Mouse (Mus musculus): ENCODE results near the gene Auts2. TPM values are rescaled to one million over a fixed set of nuclear protein-coding genes. Genes with fewer than 3 reads are reported as not detected.

The Auts2 gene
- total RNA-seq, 1 experiment = 9.9 TPM

GRCm38 (mm10) chr5:131645341-131646191 is 897.6 kb downstream of the Auts2 start:
- Histone ChIP-seq H3K27ac (ENCODE audit: insufficient read depth, low read depth, low read length, poor library complexity, severe bottlenecking) (no peak overlapping the region), H3K9me3 (ENCODE audit: control insufficient read depth, insufficient read depth, low read depth, low read length) (no peaks in the 10 kb centered on the region), H3K9ac (ENCODE audit: insufficient read depth, low read depth, low read length, poor library complexity, severe bottlenecking) (no peak overlapping the region), H3K4me1 (ENCODE audit: control insufficient read depth in 2 of 2, insufficient read depth in 2 of 2, low read length in 2 of 2, poor library complexity in 1 of 2) (no peaks in the 10 kb centered on the region), H3K36me3 (ENCODE audit: control insufficient read depth, insufficient read depth, low read length, poor library complexity, severe bottlenecking) (no peaks in the 10 kb centered on the region), H3K4me3 (ENCODE audit: insufficient read depth in 1 of 2, low read depth in 1 of 2, low read length in 2 of 2, poor library complexity in 1 of 2, severe bottlenecking in 1 of 2) (no peak overlapping the region)
- no peak for TF ChIP-seq ZNF384 (IDR thresholded peaks at IDR 0.05; ENCODE audit: low read depth, low read length)
- TF ChIP-seq ZC3H11A (IDR thresholded peaks at IDR 0.05; ENCODE audit: borderline replicate concordance, low read depth, low read length) = no peak
- no peak for TF ChIP-seq HCFC1 (IDR thresholded peaks at IDR 0.05; ENCODE audit: borderline replicate concordance, insufficient read depth, low read length)
- TF ChIP-seq CHD2 (IDR thresholded peaks at IDR 0.05; ENCODE audit: low read depth, low read length) = no peak
- TF ChIP-seq MAFK (IDR thresholded peaks at IDR 0.05; ENCODE audit: insufficient read depth, low read depth, low read length) = no peak
- in situ Hi-C loops (cut with MboI; ENCODE audit: low sequenced_read_pairs in 2 of 2, unreplicated experiment in 2 of 2) = no loop called here
- DNase-seq (ENCODE audit: low read depth, low spot score) = no peak

DNA sequence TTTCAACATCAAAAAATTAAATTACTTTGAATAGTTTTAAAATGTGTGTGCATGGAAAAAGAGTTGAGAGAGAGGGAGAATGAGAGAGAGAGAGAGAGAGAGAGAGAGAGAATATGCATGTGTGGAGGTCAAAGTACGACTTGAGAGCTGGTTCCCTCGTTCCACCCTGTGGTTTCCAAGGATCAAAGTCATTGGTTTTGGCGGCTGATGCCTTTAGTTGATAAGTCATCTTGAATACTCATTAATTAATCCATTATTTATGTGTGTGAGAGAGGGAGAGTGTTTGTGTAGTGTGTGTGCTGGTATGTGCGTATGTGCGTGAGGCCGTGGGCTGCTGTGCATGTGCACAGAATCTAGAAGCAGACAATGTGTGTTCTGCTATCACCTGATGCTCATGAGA is 898.8 kb downstream of the Auts2 start:
- Histone ChIP-seq H3K27ac (ENCODE audit: insufficient read depth, low read depth, low read length, poor library complexity, severe bottlenecking) (no peak overlapping the region), H3K9ac (ENCODE audit: insufficient read depth, low read depth, low read length, poor library complexity, severe bottlenecking) (no peak overlapping the region), H3K9me3 (ENCODE audit: control insufficient read depth, insufficient read depth, low read depth, low read length) (no peaks in the 10 kb centered on the region), H3K4me1 (ENCODE audit: control insufficient read depth in 2 of 2, insufficient read depth in 2 of 2, low read length in 2 of 2, poor library complexity in 1 of 2) (no peaks in the 10 kb centered on the region), H3K36me3 (ENCODE audit: control insufficient read depth, insufficient read depth, low read length, poor library complexity, severe bottlenecking) (no peaks in the 10 kb centered on the region), H3K4me3 (ENCODE audit: insufficient read depth in 1 of 2, low read depth in 1 of 2, low read length in 2 of 2, poor library complexity in 1 of 2, severe bottlenecking in 1 of 2) (no peak overlapping the region)
- in situ Hi-C loops (cut with MboI; ENCODE audit: low sequenced_read_pairs in 2 of 2, unreplicated experiment in 2 of 2) = no loop called here
- DNase-seq (ENCODE audit: low read depth, low spot score) = no peak
- no peak for TF ChIP-seq HCFC1 (IDR thresholded peaks at IDR 0.05; ENCODE audit: borderline replicate concordance, insufficient read depth, low read length)

DNA sequence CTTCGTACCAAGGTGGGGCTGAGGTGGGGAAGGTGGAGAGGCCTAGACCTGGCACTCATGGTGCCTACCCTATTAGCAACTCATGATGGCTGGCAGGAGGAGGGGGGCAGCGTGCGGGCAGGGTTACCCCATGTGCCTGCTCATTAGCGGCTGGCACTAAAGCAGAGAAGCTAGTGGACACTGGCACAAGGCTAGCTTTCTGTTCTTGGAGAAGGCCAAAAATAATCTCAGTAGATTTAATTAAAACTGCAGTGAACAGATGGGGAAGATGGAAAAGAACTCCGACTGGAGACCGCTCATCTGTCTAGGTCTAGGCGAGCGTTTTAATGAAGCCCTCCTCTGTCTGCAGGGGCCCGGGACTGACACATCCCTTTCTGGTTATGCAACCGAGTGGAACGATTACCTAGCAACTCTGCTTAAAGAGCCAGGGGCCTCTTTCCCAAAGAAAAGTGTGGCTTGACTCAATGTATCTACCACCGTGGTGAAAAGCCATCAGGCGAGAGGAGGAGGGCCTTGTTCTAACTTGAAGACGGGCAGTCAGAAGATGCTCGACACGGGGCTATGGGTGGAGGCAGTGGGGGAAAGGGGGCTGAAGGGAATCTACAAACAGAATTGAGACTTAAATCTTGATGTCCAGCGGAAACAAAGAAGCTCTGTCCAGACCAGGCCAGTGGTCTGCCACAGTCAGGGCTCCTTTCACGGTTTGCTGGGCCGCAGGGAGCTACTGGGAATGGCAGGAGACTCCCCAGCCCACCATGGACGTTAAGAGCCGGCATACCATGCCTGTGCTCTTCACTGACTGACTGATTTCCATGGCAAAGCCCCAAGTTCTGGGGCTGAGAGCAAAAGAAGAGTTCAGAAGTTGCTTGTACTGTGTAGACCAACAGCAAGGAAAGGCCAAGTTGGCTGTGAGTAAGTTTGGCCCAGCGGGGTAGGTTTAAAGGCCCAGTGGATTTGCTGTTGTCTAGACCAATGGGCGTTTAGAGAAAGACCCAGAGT is 899.7 kb downstream of the Auts2 start:
- TF ChIP-seq ZNF384 (IDR thresholded peaks at IDR 0.05; ENCODE audit: low read depth, low read length) (no peak), MAFK (IDR thresholded peaks at IDR 0.05; ENCODE audit: insufficient read depth, low read depth, low read length) (no peak), HCFC1 (IDR thresholded peaks at IDR 0.05; ENCODE audit: borderline replicate concordance, insufficient read depth, low read length) (no peak)
- DNase-seq (ENCODE audit: low read depth, low spot score) = no peak
- Histone ChIP-seq H3K9ac (ENCODE audit: insufficient read depth, low read depth, low read length, poor library complexity, severe bottlenecking) (no peak overlapping the region), H3K27ac (ENCODE audit: insufficient read depth, low read depth, low read length, poor library complexity, severe bottlenecking) (no peak overlapping the region), H3K4me1 (ENCODE audit: control insufficient read depth in 2 of 2, insufficient read depth in 2 of 2, low read length in 2 of 2, poor library complexity in 1 of 2) (no peaks in the 10 kb centered on the region), H3K36me3 (ENCODE audit: control insufficient read depth, insufficient read depth, low read length, poor library complexity, severe bottlenecking) (no peaks in the 10 kb centered on the region), H3K4me3 (ENCODE audit: insufficient read depth in 1 of 2, low read depth in 1 of 2, low read length in 2 of 2, poor library complexity in 1 of 2, severe bottlenecking in 1 of 2) (no peak overlapping the region), H3K9me3 (ENCODE audit: control insufficient read depth, insufficient read depth, low read depth, low read length) (no peaks in the 10 kb centered on the region)
- in situ Hi-C loops (cut with MboI; ENCODE audit: low sequenced_read_pairs in 2 of 2, unreplicated experiment in 2 of 2) = no loop called here

DNA sequence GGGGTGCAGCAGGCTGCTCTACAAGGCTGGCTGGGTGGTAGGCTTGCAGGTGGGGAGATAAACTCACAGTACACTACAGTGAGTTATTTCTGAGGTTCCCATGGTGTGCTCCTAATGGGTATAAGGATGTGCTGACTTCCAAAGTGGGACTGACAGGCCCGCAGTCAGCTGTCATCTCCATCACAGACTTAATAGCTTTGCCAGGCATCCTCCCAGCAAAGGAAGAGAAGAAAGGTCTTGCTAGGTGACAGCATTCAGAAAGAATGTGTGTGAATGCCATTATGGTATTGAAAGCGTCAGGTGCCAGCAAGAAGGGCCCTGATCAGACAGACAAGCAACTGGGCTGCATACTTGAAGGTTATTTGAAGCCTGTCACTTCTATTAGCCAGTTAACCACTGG is 900.4 kb downstream of the Auts2 start:
- no peak for DNase-seq (ENCODE audit: low read depth, low spot score)
- no peaks in the 10 kb centered on the region for H3K36me3 ChIP-seq (ENCODE audit: control insufficient read depth, insufficient read depth, low read length, poor library complexity, severe bottlenecking)
- no peak overlapping the region for H3K27ac ChIP-seq (ENCODE audit: insufficient read depth, low read depth, low read length, poor library complexity, severe bottlenecking)
- H3K9ac ChIP-seq (ENCODE audit: insufficient read depth, low read depth, low read length, poor library complexity, severe bottlenecking) = no peak overlapping the region
- no peaks in the 10 kb centered on the region for H3K9me3 ChIP-seq (ENCODE audit: control insufficient read depth, insufficient read depth, low read depth, low read length)
- TF ChIP-seq ZC3H11A (IDR thresholded peaks at IDR 0.05; ENCODE audit: borderline replicate concordance, low read depth, low read length) = no peak
- TF ChIP-seq ZNF384 (IDR thresholded peaks at IDR 0.05; ENCODE audit: low read depth, low read length) = no peak
- no peak for TF ChIP-seq HCFC1 (IDR thresholded peaks at IDR 0.05; ENCODE audit: borderline replicate concordance, insufficient read depth, low read length)
- no peak for TF ChIP-seq MAFK (IDR thresholded peaks at IDR 0.05; ENCODE audit: insufficient read depth, low read depth, low read length)
- TF ChIP-seq CHD2 (IDR thresholded peaks at IDR 0.05; ENCODE audit: low read depth, low read length) = no peak
- in situ Hi-C loops (cut with MboI; ENCODE audit: low sequenced_read_pairs in 2 of 2, unreplicated experiment in 2 of 2) = no loop called here
- H3K4me3 ChIP-seq (ENCODE audit: insufficient read depth in 1 of 2, low read depth in 1 of 2, low read length in 2 of 2, poor library complexity in 1 of 2, severe bottlenecking in 1 of 2) = no peak overlapping the region
- H3K4me1 ChIP-seq (ENCODE audit: control insufficient read depth in 2 of 2, insufficient read depth in 2 of 2, low read length in 2 of 2, poor library complexity in 1 of 2) = no peaks in the 10 kb centered on the region
